Mouse (Mus musculus) T-cell, adult 2 months (primary cell): ENCODE results near the gene Stx5a.
"Not testable (repeated sequence)": the region's sequence is repeated elsewhere in the genome, so short reads cannot be mapped to it uniquely, and the experiment has no call there.

Source experiments
- DNase-seq: peaks from one replicate; pipeline ENCODE4 v3.0.0; 2022; ENCODE audit warnings: low spot score

Gene Stx5a

DNA sequence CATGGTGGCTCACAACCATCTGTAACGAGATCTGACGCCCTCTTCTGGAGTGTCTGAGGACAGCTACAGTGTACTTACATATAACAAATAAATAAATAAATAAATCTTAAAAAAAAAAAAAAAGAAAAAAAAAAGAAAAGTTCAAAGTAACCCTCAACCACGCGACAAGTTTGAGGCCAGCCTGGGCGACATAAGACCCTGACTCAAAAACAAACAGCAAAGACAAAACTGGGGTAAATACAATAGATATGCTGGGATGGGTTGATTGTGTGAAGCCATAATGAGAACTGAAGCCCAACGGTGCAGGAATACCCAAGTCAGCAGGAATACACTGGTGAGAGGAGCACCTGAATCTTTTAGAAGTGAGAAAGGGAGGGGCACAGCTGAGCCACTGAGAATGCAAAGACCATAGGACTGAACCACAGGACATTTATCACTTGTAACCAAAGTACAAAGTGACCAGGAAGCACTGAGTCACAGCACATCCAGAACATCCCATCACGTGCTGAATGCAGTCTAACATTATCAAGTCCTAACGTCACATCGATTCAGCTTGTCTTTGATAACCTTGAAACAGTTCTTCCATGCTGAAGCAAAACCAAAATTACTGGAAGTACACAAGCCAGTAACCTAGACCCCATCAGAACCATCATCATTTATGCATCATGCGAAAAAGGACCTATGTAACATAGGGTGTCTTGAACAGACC, 24.3 kb upstream of the Stx5a start:
- no peak for DNase-seq

DNA sequence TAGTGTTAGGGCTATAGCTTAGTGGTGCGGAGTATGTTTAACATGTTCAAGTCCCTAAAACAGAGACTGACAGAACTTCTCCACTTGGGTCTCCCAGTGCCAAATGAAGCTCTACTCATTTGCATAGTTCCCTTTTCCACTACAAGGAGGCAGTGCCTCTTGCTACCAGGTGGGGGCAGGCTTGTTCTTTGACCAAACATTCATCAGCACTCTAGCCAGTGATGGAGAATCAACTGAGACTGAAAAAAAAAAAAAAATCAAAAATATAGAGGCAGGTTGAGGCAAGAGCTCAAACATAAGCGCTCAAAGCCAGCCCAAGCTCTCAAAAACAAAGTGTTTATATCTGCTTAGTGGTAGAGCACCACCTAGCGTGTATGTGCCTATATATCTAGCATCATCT, 22.9 kb upstream of the Stx5a start:
- peak; percentile 83 for DNase-seq

DNA sequence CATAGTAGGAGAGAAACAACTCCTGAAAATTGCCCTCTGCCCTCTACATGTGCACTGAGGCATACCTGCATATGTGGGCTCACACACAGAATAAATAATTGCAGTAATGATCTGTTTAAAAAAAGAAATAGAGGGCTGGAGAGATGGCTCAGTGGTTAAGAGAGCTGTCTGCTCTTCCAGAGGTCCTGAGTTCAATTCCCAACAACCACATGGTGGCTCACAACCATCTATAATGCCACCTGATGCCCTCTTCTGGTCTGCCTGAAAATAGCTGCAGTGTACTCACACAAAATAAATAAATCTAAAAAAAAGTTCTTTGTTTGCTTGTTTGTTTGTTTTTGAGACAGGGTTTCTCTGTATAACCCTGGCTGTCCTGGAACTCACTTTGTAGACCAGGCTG, 22.2 kb upstream of the Stx5a start:
- DNase-seq, result not testable (repeated sequence)

DNA sequence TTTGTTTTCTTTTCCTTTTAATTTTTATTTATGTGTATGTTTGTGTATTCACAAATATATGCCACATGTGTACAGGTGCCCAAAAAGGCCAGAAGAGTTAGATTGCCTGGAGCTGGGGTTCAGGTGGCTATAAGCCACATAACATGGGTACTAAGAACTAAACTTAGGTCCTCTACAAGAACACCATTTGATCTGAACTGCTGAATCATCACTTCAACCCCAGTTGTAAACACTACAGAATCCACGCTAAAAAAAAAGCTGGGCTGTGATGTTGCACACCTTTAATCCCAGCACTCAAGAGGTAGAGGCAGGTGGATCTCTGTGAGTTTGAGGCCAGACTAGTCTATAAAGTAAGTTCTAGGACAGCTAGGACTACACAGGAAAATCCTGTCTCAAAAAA, 19.8 kb upstream of the Stx5a start:
- DNase-seq, result no peak

DNA sequence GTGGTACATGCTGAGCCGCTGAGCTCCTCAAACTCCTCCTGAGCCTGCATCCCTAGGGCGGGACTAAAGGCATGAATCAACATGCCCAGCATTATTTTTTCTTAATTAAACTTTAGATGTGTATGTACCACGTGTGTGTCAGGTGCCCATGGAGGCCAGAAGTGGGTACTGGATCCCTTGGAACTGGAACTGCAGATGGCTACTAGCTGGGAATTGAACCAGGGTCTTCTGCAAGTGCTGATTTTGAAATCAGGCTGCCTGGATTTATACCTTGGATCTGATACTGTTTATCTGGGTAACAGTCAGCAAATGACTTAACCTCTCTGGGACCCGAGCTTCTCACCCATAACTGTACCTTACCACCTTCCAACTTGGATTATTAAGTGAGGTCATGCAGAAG, 19.2 kb upstream of the Stx5a start:
- DNase-seq, result no peak

DNA sequence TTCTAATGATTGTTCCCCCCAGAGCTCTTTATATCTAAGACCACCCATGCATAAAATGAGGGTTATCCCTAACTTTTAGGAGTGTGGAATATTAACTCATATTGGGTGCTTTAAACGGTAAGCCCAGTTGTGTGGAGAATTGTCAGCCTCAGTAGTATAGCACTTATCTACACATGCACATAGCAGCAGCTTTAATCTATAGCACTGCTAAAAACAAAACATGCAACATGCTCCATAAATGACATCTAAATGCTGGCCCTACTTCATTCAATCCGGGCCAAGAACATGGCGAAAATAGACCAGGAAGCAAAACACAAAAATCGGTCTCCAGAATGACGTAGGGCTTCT, 18.7 kb upstream of the Stx5a start:
- DNase-seq, result no peak

DNA sequence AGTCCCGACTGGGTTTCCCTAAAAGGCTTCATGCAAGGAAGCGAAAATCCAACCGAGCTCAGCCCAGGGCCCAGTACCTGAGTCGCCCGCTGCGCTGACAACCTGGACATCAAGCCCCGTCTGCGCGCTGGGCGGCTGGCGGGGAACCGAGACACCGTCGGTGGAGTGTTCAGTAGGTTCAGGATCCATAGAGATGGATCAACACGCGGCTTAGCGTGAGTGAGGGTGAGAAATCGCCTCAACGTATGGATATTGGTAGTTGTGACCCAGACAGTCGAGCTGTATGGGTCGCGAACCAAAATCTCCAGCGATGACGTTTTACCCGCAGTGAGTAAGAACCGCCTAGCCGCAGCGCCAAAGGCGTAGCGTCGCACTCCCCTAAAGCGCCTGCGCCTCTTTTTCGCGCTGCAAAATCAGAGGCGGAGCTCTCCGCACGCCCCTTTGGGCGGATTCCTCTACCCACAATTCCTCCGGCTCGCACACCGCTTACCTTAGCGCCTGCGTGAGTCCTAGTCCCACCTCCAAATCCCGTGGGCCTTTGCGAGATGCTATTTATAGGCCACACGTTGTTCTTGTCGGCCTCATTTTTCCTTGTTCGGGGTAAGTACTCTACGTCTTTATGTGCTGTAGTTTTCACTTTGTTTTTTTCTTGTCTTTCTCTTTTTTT, 18.2 kb upstream of the Stx5a start, which contains the start of gene Slc3a2:
Gene Slc3a2 (minus strand): TSS at position 463 of the 667 bp plus-strand sequence.
- DNase-seq, result peak; percentile 99

DNA sequence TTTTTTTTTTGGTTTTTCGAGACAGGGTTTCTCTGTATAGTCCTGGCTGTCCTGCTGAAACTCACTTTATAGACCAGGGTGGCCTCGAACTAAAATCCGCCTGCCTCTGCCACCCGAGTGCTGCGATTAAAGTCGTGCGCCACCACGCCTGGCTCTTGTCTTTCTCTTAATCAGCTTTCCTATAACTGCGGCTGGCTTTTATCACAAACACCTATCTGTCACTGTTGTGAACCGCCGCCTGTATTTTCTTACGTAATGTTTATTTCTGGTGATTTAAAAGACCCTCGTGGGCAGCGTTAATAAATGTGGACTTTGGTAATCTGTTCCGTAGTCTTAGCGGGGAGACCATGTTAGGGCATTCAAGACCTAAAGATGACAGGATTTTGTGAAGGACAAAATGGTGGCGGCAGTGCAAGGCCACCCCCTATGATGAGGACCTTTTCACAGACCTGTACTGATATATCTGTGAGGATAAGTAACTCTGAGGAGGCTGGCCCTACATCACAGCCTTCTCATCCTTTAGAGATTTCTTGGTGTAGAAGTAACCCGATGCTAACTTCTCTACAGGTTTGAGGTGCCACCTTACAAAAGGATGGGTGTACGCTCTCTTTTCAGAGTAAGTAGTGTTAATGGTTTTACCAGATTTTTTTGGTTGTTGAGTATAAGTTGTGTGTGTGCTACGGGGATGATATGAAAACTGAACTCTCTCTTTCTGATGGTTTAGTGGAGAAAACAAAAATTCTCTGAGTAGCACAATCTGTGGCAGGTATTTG, 17.5 kb upstream of the Stx5a start:
- peak; percentile 36 for DNase-seq

DNA sequence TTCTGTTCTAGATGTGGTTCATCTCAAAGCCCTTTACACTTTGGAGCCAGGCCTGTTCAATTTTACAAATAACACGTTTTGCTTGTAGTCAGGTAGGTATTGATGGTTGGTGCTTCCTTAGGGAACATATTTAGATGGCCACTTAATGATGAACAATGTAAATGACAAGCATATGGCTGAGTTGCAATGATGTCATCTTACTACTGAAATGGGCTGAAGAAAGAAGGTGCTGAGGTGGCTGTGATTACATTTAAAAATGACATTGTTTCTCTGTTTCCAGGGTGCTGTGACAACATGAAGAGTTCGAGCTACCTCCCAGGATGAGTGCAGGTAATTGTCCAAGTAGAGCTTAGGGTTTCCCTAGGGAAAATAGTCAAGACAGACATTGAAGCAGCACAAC, 16.8 kb upstream of the Stx5a start:
- DNase-seq, result no peak

DNA sequence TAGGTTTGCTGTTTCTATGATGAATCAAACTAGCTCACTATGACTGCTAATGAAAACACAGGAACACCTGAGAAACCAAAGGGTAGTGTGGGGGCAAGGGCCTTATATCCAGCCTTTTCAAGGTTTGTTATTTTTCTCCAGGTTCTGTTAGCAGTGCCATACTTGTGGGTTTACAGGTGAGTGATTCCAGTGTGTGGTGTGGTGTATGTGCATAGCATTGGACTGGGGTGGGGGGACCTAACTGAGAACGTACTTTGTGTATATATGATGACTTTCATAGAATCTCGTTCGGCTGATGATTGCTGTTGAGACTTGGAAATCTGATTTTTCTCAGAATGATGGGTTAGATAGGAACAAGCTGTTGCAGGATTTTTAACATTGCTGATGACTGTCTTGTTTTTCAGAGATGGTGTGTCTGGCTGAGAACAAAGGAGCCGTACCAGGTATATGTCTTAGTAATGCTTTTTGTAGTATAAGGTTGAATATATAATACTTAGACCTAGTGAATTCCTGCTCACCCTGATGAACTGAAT, 16.1 kb upstream of the Stx5a start:
- DNase-seq, result no peak

DNA sequence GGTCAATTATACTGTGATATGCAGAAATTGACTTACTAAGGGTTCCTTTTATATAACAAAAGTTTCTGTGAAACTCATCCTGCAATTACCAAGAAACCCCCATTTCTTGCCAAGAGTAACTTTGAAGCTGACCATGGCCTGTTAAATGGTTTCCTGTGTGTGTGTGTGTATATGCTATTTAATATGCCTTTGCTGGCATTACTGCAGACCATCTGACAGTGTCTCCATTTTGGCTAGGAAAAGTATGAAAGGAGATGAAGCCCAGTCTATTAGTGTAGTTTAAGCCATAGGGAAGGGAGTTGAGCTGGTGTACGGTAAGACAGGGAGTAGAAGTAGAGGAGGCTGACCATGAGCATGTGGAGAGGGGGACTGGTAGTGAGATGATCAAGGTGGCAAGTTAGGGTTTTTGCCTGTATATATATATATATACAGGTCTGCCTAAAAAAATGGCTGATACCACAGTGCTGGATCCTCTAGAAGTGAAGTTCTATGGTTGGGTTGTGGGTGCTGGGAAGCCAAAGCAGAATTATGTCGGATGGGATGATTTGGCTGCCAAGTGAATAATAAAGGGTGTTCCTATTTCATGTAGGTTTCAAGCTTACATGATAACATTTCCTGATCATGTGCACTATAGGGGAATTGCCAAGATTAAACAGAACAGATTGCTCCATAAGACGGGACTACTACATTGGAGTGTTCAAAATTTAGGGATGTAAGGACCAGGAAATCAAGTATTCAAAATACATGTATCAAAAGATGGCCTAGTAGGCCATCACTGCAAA, 14.4 kb upstream of the Stx5a start:
- DNase-seq, result no peak

DNA sequence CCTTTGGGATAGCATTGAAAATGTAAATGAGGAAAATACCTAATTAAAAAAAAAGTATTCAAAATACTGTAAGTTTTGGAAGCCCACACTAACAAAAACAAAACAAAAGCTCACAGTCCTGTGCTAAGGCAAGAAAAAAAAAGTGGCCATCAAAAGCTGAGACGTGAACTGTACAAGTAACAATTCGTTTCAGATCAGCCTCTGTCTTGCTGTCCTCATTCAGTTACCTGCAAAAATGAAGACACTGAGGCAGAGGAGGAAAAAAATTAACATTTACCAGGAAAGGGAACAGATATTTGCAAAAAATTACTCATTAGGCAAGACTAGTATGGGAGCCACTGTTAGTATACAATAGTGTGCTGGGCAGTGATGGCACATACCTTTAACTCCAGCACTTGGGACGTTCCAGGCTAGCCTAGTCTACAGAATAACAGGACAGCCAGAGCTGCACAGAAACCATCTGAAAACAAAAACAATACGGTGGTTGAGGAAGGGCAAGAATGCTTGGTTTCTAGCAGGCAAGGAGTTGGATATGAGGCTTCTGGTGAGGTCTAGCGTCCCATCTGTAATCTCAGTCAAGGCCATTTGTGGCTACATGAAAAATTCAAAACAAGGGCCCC, 13.6 kb upstream of the Stx5a start:
- DNase-seq, result no peak

DNA sequence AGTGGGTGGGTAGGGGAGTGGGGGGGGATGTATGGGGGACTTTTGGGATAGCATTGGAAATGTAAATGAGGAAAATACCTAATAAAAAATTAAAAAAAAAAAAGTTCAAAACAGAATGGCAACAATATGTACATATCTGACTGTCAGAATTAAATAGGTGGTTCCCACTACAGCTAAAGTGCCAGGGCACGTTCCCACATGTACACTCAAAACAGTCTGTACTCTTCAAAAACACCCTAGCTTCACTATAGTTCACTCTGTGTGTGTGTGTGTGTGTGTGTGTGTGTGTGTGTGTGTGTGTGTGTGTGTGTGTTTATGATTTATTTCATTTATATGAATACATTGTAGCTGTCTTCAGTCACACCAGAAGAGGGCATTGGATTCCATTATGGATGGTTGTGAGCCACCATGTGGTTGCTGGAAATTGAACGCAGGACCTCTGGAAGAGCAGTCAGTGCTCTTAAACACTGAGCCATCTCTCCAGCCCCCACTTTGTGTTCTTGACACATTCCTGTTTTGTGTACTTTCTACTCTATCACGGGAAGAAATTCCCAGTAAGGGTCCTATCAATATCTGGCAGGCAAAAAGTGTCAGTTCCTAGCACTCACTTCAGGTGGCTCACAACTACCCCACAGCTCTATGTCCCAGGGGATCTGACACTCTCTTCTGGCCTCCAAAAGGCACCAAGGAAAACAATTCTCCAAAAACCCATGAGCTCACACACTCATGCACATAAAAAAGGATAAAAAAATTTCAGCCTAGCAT, 12.7 kb upstream of the Stx5a start:
- DNase-seq, result not testable (repeated sequence)

DNA sequence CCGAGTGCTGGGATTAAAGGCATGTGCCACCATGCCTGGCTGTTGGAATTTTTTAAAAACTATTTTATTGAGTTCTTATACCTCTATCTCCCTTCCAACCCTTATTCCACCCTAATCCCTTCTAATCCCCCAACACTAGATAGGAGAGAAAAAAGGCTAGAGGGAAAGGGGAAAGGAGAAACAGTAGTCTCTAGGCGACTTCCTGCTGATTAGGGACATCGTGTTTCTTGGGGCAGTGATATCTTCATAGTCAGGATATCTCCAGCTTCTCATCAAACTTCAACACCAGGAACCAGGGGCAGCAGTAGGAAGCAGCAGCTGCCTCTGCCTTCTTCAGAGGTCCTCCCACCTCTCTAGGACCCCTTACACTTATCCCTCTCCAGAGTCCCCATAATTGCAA, 6.9 kb upstream of the Stx5a start:
- no peak for DNase-seq

DNA sequence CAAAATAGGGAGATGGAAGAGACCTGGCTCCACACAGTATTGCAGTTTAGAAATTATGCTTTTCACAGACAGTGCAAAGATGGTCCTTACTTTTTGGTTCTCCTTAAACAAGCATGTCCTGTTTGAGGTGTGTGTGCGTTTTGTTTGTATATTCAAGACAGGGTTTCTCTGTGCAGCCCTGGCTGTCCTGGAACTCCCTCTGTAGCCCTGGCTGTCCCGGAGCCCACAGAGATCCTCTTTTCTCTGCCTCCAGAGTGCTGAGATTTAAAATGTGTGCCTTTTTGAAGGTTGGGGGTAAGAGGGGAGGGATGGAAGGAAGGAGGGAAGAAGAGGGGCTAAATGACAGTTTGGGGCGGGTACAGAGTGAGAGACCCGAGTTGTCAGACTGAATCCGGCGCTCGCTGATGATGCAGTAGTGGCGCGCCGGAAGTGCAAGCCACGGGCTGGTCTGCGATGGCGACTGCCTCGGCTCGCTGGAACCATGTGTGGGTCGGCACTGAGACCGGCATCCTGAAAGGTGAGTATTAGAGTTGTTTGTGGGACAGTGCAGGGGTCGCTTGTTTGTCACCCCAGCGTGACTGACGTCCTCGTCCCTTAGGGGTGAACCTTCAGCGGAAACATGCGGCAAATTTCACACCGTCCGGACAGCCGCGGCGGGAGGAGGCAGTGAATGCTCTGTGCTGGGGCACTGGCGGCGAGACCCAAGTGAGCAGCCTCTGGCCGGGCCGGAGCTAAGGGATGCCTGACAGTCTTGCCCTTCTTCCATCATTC, 5.6 kb upstream of the Stx5a start, which contains the start of gene Wdr74:
Gene Wdr74 (plus strand): TSS at position 439 of the 771 bp plus-strand sequence.
- peak; percentile 89 for DNase-seq

DNA sequence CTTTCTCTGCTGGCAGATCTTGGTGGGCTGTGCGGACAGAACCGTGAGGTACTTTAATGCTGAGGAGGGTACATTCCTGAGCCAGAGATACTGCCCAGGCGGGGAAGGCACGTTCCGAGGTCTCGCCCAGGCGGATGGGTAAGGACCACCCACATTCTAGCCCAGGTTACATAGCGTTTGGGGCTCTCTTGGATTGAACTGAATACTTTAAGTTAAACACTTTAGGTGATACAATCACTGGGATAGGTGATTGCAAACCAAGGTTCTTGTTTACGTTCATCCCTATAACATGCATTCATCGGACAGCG, 5.1 kb upstream of the Stx5a start:
- no peak for DNase-seq

DNA sequence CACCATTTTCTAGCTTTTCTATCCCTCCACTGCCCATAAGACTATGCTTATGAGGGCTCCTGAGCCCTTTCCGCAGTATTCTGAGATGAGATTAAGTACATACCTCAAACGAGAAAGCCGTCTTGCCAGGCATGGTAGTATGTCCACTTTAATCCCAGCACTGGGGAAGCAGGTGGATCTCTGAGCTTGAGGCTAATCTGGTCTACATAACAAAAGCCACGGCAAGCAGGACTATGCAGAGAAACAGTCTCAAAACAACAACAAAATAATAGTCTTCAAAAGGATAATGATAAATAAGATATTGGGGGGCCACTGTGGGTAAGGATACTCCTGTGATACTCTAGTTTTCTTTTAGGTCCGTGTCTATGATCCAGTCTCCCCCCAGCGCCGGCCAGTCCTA, 2.3 kb upstream of the Stx5a start:
- DNase-seq, result no peak

DNA sequence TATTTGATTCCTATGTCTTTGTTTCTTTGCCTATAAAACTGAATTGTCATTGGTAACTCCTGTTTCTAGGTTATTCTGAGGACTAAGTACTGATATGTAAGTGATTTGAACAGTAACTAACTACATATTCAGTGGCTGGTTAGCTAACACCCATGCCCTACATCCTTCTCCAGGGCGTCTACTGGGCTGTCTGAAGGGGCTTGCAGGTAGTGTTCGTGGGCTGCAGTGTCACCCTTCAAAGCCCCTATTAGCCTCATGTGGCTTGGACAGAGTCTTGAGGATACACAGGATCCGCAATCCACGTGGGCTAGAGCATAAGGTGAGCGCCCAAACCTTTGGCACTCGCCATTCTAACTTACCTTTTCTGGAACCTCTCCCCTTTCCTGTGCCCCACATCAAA, 1.6 kb upstream of the Stx5a start:
- no peak for DNase-seq

DNA sequence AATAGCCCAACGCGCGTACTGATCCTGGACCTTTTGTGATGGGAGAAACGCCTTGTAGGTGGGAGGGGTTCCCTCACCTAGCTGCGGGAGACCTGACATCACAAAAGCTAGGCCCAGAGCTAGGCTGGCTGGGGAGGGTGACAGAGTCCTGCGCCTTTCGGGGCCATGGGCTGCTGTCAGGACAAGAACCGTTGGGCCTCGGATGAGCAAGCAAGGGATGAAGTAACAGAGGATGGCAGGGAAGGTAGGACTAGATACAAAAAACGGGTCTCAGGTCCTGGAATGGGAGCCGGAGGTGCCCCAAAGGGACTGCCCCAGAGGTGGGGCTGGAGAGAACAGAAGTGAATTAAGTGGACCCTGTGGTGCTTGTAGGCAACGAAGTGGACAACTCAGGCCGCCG, 610 bp upstream of the Stx5a start, which contains the start of gene 1700092M07Rik:
Gene 1700092M07Rik (plus strand): TSS at position 116 of the 400 bp plus-strand sequence.
- no peak for DNase-seq

DNA sequence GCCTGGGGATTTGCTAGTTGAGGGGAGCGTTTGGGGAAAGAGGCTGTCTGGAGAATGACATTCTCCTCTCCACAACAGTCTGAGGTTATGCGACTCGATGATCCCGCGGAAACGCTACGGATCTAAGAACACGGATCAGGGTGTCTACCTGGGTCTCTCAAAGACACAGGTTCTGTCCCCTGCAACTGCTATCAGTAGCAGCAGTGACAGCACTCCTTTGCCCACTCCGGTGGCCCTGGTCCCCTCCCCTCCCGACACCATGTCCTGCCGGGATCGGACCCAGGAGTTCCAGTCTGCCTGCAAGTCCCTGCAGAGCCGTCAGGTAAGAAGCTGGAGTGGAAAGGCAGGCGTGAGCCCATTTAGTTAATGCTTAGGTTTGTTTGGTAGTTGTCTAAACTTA, 963 bp downstream of the Stx5a start:
- no peak for DNase-seq
